Mouse (Mus musculus) CD8-positive naive resting alpha-beta T cell, adult 57 days (primary cell): ENCODE results near the gene Epc2. TPM values are rescaled to one million over a fixed set of nuclear protein-coding genes. Genes with fewer than 3 reads are reported as not detected.

ENCODE experiments used
- total RNA-seq: library from RNA; stranded (reverse); gene quantifications from one replicate; pipeline ENCODE4 v1.2.4, GENCODE M21; 2023

Gene Epc2
- 57.1 TPM for total RNA-seq

GRCm38 (mm10) chr2:49450931-49451636 lies at the start of gene Epc2:
Gene Epc2 (plus strand): TSS chr2:49451486.

Other genes with a start within 250 kb of the Epc2 start
- 1.3 TPM for gene Kif5c, start 167.8 kb downstream of the Epc2 start, total RNA-seq